Mouse (Mus musculus) spleen, adult 12 weeks (tissue): ENCODE results near the gene Top2a.
"Not testable (repeated sequence)": the region's sequence is repeated elsewhere in the genome, so short reads cannot be mapped to it uniquely, and the experiment has no call there.

Experiments
- DNase-seq: peaks from one replicate; pipeline ENCODE4 v3.0.0; 2022; ENCODE audit warnings: low spot score

The Top2a gene

GRCm38 (mm10) chr11:99040346-99040974 is 16.5 kb upstream of the Top2a start:
- DNase-seq, result no peak

DNA sequence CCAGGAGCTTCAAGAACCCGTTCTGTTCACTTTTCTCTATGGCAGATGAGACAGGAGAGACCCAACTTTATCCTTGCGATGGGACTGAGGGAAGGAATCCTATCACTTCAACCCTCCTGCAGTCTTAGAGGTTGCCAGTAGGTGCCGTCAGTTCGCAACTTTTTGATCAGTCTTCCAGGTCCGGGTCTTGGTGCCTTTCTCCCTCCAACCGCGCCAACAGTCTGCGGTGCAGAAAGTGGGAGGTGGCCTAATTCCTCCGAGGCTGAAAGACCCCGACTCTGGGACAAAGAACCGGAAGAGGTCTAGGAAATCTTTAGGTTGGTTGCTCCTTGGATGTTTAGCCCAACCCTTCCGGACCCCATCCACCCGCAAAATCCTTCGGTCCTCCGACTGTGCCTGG is 15.8 kb upstream of the Top2a start:
- peak; percentile 50 for DNase-seq

DNA sequence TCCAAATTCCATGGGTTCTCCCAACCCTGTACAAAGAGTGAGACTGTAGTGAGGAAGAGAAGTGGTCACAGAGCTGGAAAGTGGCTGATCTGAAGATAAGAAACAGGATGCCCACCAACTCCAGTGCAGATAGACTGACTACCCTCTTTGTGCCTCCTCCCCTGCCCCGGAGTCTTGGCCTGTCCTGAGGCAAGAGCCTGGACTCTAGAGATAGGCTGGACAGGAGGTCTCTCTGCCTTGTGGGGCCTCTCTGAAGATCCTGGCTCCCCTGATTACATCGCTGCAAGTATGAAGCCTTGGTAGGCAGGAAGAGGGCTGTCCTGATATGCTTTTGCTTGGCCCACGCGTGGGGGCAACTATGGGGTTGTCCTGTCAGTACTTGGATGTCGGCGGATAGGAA is 12.3 kb upstream of the Top2a start:
- no peak for DNase-seq

GRCm38 (mm10) chr11:99035350-99035749 is 11.4 kb upstream of the Top2a start:
- DNase-seq, result no peak

DNA sequence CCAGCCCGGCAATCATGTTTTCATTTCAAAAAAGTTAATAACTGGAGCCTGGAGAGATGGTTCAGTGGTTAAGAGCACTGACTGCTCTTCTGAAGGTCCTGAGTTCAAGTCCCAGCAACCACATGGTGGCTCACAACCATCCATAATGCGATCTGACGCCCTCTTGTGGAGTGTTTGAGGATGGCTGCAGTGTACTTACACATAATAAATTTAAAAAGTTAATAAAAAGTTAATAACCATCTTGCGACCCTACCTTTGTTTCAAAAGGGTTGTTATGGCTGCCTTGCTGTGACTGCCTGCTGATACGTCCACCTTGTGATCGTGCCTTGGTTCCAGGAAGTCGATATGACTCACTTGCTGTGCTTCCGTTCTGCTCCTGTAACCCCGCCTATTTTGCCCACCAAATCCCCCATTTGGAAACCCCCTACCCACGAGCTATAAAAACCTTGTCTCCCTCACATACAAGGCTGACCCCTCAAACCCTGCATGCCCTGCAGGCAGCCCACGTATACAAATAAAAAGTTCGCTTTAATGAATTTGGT is 3.0 kb upstream of the Top2a start:
- DNase-seq, result no peak

DNA sequence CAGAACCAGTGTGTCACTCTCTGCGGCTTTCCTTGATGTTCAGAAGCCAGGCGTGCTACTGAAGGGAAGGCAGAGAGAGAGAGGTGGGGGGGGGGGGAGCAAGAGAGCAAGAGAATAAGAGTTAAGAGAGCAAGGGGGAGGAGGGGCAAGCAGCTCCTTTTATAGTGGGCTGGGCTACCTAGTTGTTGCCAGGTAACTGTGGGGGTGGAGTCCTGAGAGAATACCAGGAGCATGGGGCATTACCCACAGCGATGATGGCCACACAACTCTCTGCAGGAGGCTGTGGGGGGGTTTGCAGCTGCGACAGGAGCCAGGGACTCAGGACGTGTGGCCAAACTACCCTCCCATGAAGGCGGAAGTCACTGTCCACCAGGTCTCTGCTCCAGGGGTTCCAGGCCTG is 1.9 kb upstream of the Top2a start:
- DNase-seq, result no peak

DNA sequence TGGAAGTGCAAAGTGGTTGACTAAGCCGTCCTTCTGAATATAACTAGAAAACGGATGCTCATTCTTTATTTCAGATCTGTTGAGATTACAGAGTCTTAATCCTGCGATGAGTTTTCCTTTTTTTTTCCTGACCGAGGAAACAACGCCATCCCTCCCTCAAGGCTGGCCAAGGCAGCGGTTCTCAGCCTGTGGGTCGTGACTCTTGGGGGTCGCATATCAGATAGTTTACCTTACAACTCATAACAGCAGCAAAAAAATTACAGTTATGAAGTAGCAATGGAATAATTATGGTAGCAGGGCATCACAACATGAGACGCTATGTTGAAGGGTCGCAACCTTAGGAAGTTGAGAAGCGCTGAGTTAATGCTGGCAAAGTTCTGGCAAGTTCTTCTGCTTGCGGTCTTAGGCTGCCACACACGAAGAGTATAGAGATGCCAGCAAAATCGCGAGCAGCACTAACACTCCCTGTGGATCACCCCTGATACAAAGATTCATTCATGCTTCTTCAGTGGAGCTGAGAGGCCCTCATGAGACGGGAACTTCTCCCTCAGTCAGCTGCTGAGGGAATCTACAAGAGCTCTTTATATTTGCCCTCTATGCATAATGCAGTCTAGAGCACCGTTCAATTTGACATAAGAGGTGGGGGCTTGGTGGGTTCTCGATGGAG is 612 bp upstream of the Top2a start:
- no peak for DNase-seq

DNA sequence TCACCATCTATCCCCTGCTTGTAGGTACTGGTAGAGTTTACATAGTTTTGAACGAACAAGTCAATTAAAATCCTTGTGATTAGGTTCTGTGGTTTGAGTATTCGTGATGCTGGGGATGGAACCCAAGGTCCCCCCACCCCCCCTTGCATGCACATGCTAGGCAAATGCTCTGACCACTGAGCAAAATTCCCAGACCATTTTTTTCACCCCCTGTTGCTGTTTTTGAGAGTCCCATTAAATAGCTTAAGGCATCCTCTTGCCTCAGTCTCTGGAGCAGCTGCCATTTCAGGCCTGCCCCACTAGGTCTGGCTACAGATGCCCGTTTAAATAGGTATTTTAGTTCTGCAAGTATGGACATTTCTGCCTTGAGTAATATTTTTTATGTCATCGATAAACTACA is 895 bp downstream of the Top2a start:
- no peak for DNase-seq

DNA sequence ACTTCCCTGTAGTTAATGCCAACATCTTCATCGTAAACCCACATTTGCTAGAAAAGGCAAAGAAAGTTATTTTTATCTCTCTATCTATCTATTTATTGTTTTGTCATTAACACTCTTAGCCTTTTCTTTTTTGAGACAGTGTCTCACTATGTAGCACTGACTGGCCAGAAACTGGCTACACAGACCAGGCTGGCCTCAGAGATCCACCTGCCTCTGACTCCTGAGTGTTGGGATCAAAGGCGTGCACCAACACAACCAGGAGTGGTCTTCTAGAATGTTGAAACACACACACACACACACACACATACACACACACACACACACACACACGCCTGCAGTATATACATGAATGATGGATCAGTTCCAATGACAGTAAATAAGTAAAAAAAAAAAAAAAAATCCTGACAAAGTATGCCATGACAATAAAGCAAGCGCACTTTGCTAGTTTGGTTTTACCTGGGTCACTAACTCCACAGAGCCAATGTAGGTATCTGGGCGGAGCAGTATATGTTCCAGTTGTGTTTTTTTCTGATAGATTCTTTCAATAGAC is 1.5 kb downstream of the Top2a start:
- DNase-seq, result no peak

DNA sequence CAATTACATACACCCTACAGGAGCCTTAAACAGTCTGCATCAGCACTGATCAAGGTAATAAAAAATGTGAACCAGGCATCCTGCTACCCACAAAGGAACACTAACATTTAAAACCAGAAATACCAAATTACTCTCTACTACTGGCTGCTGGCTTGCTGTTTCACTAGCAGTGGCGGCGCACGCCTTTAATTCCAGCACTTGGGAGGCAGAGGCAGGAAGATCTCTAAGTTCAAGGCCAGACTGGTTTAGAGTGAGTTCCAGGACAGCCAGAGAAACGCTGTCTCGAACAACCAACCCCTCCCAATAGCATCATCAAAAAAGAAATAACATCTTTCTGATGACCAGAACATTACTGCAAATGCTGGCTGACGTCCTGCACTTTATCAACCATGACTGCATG is 4.1 kb downstream of the Top2a start:
- no peak for DNase-seq

GRCm38 (mm10) chr11:99013856-99014255 is 10.1 kb downstream of the Top2a start:
- no peak for DNase-seq

DNA sequence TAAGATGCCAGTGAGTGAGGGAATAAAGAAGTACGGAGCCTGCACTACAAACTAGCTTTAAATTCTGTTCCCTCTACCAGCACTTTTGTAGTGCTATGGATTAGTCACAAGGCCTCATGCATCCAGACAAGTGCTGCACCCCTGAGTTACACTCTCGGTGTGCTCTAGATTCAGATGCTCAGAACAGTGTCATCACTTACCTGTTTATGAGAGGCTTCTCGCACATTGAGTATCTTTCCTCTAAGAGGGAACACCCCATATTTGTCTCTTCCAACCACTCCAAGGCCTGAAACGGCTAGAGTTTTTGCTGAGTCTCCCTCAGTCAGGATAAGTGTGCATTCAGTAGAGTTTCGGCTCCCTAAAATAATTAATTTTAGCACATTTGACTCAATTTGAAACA is 13.3 kb downstream of the Top2a start:
- DNase-seq, result no peak

- no peak for DNase-seq
These were observed 13.9 kb downstream of the Top2a start for GRCm38 (mm10) chr11:99010124-99010523.

GRCm38 (mm10) chr11:99006788-99007187 is 17.2 kb downstream of the Top2a start:
- no peak for DNase-seq

- no peak for DNase-seq
These were observed 24.7 kb downstream of the Top2a start for GRCm38 (mm10) chr11:98999243-98999642.

GRCm38 (mm10) chr11:98998776-98999175 is 25.2 kb downstream of the Top2a start:
- DNase-seq, result no peak

- no peak for DNase-seq
These were observed 26.3 kb downstream of the Top2a start for GRCm38 (mm10) chr11:98997659-98998058.

GRCm38 (mm10) chr11:98995987-98996386 is 28.0 kb downstream of the Top2a start:
- no peak for DNase-seq

DNA sequence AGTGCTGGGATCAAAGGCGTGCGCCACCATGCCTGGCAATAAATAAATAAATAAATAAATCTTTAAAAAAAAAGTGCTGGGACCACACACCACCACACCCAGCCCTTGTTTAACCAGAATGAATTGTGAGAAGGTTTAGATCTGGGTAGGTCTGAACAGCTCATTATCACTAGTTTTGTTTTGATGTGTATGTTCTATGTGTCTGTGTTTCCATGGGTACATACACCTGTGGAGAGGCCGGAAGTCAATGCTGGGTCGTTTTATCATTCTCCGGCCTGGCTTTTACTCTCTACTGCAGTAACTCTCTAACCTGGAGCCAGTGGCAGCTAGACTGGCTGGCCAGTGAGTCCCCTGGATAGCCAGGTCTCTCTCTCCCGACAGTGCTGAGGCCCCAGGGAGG is 33.1 kb downstream of the Top2a start:
- DNase-seq, result no peak

DNA sequence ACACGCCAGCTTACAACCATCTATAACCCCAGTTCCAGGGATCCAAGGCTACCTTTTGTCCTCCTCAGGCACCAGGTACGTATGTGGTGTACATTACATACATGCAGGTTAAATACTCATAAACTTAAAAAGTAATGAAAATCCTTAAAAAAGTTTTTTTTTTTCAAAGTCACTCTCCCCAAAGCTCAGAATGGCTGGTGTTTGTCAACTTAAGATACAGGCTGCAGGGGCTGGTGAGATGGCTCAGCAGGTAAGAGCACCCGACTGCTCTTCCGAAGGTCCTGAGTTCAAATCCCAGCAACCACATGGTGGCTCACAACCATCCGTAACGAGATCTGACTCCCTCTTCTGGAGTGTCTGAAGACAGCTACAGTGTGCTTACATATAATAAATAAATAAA is 35.7 kb downstream of the Top2a start:
- DNase-seq, result not testable (repeated sequence)

DNA sequence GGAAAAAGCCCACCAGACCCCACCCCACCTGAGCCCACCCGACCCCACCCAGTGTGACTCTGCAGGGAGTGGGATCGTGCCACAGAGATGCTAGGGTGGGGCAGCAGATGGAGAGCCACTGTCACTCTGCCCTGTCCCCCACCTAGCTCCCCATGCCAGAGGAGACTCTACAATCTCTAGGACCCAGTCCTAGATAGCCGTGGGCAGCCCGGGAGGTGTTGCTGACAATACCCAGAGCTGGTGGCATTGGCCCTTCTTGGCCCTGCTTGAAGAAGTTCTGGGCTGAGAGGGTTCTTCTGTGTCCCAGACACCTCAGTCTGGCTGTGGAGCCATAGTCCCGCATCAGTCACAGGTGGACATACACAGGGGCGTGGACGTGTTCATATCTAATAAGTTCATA is 38.4 kb downstream of the Top2a start:
- no peak for DNase-seq

- DNase-seq, result no peak
These were observed 40.4 kb downstream of the Top2a start for GRCm38 (mm10) chr11:98983551-98983950.

DNA sequence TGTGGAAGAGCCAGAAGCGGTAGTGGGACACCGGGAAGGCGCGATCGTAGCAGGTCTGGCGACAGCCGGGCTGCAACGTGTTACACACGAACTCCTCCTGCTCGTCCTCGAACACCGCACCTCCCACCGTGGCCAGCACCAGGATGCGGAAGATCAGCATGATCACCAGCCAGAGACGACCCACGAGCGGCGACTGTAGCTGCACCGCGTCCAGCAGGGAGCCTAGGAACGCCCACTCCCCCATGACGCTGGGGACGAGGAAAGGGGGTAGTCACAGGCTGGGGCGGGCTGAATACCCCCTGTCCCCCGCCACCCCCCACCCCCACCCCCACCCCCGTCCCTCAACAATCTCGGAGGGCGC is 41.2 kb downstream of the Top2a start, which contains the start of gene Gjd3:
Gjd3 (minus strand) TSS at position 244 of the 361 bp plus-strand sequence.
- no peak for DNase-seq
